Mouse (Mus musculus): ENCODE data around the gene Polr2e. TPM values are rescaled to one million over a fixed set of nuclear protein-coding genes. Genes with fewer than 3 reads are reported as not detected.

The Polr2e gene
- polyA plus RNA-seq, 1 experiment: 55.5 TPM

DNA sequence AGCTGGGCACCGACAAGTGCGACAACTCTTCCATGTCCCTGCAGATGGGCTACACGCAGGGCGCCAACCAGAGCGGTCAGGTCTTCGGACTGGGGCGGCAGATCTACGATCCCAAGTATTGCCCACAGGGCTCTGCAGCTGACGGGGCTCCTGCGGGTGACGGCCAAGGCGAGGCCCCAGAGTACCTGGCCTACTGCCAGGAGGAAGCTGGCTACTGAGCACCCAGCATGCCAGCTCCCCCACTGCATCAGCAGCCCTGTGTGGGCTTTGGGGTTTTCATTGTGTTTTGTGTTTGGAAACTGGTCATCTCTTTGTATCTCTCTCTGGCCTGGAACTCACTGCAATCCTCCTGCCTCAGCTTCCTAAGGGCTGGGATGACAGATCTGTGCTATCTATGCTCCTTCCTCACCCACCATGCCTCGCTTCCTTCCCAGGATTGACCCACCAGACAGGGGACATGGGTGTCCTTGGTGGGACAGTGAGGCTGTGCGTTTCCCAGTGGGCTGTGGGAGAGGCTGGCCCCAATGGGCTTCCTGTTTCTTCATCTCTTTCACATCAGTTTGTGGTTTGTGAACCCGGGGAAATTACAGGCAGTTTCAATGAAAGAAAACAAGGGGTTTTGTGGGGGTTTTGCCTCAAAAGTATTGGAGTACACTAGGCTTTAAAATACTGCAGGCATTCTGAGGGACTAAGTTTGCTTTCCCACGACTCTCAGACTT lies 45.0 kb downstream of the Polr2e start:
- H3K4me1 ChIP-seq (ENCODE audit: control insufficient read depth, insufficient read depth, low read length): peaks cover 22% of the 10 kb centered on the region

DNA sequence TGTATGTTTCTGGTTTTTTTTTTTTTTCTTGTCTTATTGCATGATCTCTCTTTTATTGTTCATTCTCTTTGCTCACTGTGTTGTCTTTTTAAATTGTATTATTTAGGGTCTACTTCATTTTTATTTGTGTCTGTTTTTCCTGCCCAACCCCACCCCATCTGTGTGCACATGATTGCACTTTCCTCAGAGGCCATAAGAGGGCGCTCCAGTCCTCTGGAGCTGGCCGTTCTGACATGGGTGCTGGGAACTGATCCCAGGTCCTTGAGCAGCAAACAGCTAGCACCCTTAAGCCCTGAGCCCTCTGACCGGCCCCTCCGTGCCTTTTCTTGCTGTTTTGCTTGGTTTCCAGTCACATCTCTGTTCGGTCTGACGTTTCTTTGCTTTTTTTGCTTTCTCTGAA lies 48.0 kb downstream of the Polr2e start:
- no peak overlapping the region for H3K4me3 ChIP-seq (ENCODE audit: insufficient read depth, low read length)
- TF ChIP-seq POLR2A (IDR thresholded peaks at IDR 0.05; ENCODE audit: borderline replicate concordance, low read depth, low read length): no peak
- TF ChIP-seq CTCF (IDR thresholded peaks at IDR 0.05; ENCODE audit: low read depth, low read length): peak; percentile 36; the same call in 1 of the 2 replicates
- no peak overlapping the region for H3K27ac ChIP-seq (ENCODE audit: insufficient read depth, low read depth, low read length)
- peaks cover 24% of the 10 kb centered on the region for H3K4me1 ChIP-seq (ENCODE audit: control insufficient read depth, insufficient read depth, low read length)

More for the DNA sequence above, 45.0 kb downstream of the Polr2e start:
- H3K27ac ChIP-seq (ENCODE audit: insufficient read depth, low read depth, low read length): peak overlapping the region; percentile 90
- H3K4me3 ChIP-seq (ENCODE audit: insufficient read depth, low read length): 0 out of 2 replicates have a peak overlapping the region, but pooled peaks have one; percentile 4
- TF ChIP-seq POLR2A (IDR thresholded peaks at IDR 0.05; ENCODE audit: borderline replicate concordance, low read depth, low read length) (0 out of 2 replicates have a peak, but pooled peaks have one; percentile 36), CTCF (IDR thresholded peaks at IDR 0.05; ENCODE audit: low read depth, low read length) (no peak)

DNA sequence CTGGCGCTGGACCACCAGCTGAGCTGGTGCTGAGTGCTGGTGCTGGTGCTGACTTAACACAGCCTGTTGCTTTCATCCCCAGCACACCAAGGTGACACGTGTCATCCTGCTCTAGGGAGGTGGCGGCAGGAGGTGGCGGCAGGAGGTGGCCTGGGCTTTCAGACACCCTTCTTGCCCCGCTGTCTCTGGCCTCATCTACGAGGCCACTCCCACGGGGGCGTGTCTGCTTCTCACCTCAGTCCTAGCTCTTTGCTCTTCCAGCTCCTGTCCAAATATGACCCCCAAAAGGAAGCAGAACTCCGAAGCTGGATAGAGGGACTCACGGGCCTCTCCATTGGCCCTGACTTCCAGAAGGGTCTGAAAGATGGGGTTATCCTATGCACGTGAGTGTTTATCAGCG lies 48.5 kb downstream of the Polr2e start:
- no peak for TF ChIP-seq POLR2A (IDR thresholded peaks at IDR 0.05; ENCODE audit: borderline replicate concordance, low read depth, low read length)
- no peak for TF ChIP-seq CTCF (IDR thresholded peaks at IDR 0.05; ENCODE audit: low read depth, low read length)
- no peak overlapping the region for H3K27ac ChIP-seq (ENCODE audit: insufficient read depth, low read depth, low read length)
- peaks cover 28% of the 10 kb centered on the region for H3K4me1 ChIP-seq (ENCODE audit: control insufficient read depth, insufficient read depth, low read length)
- no peak overlapping the region for H3K4me3 ChIP-seq (ENCODE audit: insufficient read depth, low read length)

DNA sequence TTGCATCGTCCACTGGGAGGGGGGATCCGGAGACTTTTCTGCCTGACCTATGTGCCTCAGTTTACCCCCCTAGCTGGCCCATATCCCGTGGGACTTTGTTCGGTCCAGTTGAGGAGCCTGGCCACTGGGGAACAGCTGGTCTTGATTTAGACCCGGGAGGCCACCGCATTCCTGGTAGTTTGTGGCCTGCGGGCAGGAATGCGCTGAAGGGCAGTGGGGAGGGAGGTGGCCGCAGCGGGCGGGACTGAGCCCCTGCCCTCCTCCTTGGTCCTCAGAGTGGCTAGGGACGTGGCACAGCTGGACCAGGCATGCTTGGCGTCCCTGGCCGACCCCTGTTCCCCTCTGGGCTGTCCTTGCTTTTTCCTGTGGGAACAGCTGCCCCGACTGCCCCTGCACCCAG lies 49.7 kb downstream of the Polr2e start:
- no peak for TF ChIP-seq POLR2A (IDR thresholded peaks at IDR 0.05; ENCODE audit: borderline replicate concordance, low read depth, low read length)
- TF ChIP-seq CTCF (IDR thresholded peaks at IDR 0.05; ENCODE audit: low read depth, low read length): no peak
- Histone ChIP-seq H3K27ac (ENCODE audit: insufficient read depth, low read depth, low read length) (no peak overlapping the region), H3K4me3 (ENCODE audit: insufficient read depth, low read length) (no peak overlapping the region), H3K4me1 (ENCODE audit: control insufficient read depth, insufficient read depth, low read length) (peaks cover 18% of the 10 kb centered on the region)

DNA sequence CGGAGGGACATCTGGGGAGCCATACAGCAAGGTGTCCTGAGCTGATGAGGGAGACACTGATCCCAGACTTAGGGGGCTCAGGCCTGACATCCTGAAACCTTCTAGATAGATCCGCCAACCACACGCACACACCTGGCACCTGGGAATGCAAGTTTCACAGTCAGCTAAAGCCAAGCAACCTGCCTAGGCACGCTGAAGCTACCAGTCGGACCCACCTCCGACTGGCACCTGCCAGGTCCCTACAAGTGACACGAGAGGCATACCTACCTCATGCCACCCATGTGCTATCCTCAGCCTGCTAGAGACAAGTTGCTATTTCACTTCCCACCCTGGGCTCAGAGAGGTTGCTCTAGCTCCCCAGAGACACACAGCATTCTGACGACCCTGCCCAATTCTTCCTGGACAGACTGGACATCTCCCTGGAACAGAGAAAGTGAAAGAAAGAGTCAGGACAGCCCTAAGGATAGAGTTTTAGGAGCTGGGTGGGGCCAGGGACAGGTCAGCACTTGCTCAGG lies 50.3 kb downstream of the Polr2e start:
- peaks cover 14% of the 10 kb centered on the region for H3K4me1 ChIP-seq (ENCODE audit: control insufficient read depth, insufficient read depth, low read length)
- H3K4me3 ChIP-seq (ENCODE audit: insufficient read depth, low read length): no peak overlapping the region
- no peak overlapping the region for H3K27ac ChIP-seq (ENCODE audit: insufficient read depth, low read depth, low read length)
- no peak for TF ChIP-seq CTCF (IDR thresholded peaks at IDR 0.05; ENCODE audit: low read depth, low read length)

DNA sequence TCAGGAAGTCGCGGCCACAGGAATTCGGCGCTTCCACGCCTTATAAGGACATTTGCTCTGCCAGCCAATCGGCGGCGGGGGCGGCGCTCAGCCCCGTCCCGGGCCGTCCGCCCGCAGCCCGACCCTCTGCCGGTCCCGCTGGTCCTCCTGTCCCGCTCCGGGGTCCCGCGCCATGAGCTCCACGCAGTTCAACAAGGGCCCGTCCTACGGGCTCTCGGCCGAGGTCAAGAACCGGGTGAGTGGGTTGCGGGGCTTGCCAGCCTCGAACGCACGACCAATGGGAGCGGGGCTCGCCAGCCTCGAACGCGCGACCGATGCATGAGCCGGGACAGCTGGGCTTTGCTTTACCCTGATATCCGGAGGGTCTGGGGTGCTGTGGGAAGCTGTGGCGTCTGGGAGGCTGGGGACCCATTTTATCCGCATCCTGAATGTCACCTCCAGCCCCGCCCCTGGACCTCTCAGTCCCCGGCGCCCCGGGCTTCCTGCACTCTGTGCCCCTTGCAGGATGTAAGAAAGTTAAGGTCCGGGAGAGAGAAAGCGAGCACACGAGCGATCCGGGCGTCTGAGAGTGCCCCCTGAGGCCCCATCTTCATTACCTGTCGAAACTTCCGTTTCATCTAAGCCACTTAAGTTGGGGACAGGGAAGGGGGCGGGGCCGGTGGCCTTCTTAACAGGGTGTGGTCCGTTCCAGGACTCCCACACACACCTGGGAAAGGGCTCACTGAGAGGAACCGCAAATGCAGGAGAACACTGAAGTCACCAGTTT lies 50.9 kb downstream of the Polr2e start, which contains the start of gene Cnn2:
TSS of gene Cnn2 (plus strand) at position 79 of the 766 bp plus-strand sequence.
- TF ChIP-seq POLR2A (IDR thresholded peaks at IDR 0.05; ENCODE audit: borderline replicate concordance, low read depth, low read length) (no peak), CTCF (IDR thresholded peaks at IDR 0.05; ENCODE audit: low read depth, low read length) (no peak)
- Histone ChIP-seq H3K4me1 (ENCODE audit: control insufficient read depth, insufficient read depth, low read length) (peaks cover 10% of the 10 kb centered on the region), H3K27ac (ENCODE audit: insufficient read depth, low read depth, low read length) (no peak within 1 kb of the TSS), H3K4me3 (ENCODE audit: insufficient read depth, low read length) (peak within 1 kb of the TSS; percentile 38)

DNA sequence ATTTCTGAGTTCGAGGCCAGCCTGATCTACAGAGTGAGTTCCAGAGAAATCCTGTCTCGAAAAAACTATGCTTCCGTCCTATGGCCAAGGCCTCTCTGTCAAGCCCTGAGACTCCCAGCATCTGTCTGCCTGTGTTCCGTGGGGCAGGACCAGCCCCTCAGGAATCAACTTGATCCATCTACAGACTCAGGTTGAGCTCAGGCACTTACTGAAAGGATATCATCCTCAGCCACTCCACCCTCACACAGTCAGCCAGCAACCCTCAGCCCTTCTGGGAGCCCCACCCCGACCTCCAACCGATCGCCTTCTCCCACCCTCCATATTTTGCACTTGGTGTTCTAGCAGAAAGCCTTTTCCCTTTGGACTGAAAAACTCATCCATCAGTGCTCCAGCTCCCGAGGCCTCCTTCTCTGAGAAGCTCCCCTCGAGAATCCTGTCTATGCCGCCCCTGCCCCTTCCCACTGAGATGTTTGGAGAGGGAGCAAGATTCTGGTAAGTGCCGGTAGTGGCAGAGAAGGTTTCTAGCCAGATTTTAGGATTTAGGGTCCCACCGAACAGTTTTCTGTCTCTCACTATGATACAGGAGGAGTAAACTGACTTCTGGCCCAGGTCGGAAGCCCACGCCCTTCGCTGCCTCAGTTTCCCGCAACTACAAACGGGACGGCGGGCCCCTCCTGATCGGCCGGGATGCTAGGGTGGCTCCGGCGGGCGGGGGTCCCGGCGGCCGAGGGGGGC lies 51.7 kb downstream of the Polr2e start:
- Histone ChIP-seq H3K27ac (ENCODE audit: insufficient read depth, low read depth, low read length) (no peak overlapping the region), H3K4me1 (ENCODE audit: control insufficient read depth, insufficient read depth, low read length) (peaks cover 9% of the 10 kb centered on the region), H3K4me3 (ENCODE audit: insufficient read depth, low read length) (no peak overlapping the region)
- no peak for TF ChIP-seq POLR2A (IDR thresholded peaks at IDR 0.05; ENCODE audit: borderline replicate concordance, low read depth, low read length)
- no peak for TF ChIP-seq CTCF (IDR thresholded peaks at IDR 0.05; ENCODE audit: low read depth, low read length)

DNA sequence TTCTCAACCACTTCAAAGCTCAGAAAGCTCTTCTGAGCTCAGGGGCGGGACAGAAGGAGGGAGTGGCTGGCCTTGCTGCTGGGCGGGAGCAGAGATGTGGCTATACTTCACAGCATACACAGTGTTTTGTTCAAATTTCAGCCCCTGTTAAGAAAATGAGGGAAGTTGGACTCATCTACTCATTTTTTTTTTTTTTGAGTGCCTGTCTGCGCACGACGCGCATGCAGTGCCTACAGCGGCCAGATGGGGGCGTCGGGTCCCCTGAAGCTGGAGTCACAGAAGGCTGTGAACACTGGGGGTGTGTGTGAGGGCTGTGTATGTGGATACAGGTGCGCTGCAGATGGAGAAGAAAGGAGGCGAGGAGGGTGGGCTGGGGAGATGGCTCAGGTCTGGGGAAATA lies 52.6 kb downstream of the Polr2e start:
- peaks cover 17% of the 10 kb centered on the region for H3K4me1 ChIP-seq (ENCODE audit: control insufficient read depth, insufficient read depth, low read length)
- peak overlapping the region; percentile 4; the same call in 1 of the 2 replicates for H3K4me3 ChIP-seq (ENCODE audit: insufficient read depth, low read length)
- H3K27ac ChIP-seq (ENCODE audit: insufficient read depth, low read depth, low read length): peak overlapping the region; percentile 86

DNA sequence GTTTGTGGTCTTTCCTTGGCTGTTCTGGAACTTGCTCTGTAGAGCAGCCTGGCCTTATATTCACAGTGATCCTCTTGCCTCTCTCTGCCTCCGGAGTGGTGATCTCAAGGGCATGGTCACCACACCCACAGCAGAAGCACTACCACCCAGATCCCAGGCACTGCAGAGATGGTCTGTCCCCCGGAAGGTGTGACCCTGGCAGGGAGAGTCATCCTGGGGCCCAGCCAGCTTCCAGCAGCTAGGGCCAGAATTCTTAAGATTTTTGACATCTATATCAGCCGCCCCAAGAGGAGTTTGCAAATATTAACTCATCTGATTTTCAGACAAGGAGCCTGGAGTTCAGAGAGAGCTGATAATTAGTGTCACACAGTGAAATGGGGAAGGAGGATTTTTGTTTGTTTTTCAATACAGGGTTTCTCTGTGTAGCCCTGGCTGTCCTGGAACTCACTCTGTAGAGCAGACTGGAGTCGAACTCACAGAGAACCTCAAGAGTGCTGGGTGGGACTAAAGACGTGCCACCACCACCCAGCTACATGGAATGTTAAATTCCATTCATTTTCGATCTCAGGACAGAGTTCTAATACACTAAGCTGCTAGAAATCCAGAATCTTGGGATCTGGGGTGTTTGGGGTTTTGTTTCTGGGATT lies 53.2 kb downstream of the Polr2e start:
- peak overlapping the region; percentile 51 for H3K4me3 ChIP-seq (ENCODE audit: insufficient read depth, low read length)
- H3K27ac ChIP-seq (ENCODE audit: insufficient read depth, low read depth, low read length): peak overlapping the region; percentile 86
- no peak for TF ChIP-seq POLR2A (IDR thresholded peaks at IDR 0.05; ENCODE audit: borderline replicate concordance, low read depth, low read length)
- TF ChIP-seq CTCF (IDR thresholded peaks at IDR 0.05; ENCODE audit: low read depth, low read length): no peak
- peaks cover 17% of the 10 kb centered on the region for H3K4me1 ChIP-seq (ENCODE audit: control insufficient read depth, insufficient read depth, low read length)

More for the DNA sequence above, 52.6 kb downstream of the Polr2e start:
- peak; percentile 88 for TF ChIP-seq CTCF (IDR thresholded peaks at IDR 0.05; ENCODE audit: low read depth, low read length)
- TF ChIP-seq POLR2A (IDR thresholded peaks at IDR 0.05; ENCODE audit: borderline replicate concordance, low read depth, low read length): no peak

Other genes with a start within 250 kb of the Polr2e start
- not detected in 2 replicates for gene Prss57, start 248.8 kb downstream of the Polr2e start, polyA plus RNA-seq (2012; ENCODE audit: insufficient read depth, insufficient read length, missing spikeins)
- 2.9 and 3.4 TPM in 2 replicates for gene Palm, start 246.2 kb downstream of the Polr2e start, polyA plus RNA-seq (2012; ENCODE audit: insufficient read depth, insufficient read length, missing spikeins)
- 0.91 TPM in 1 of 2 replicates, not detected in the other for gene Misp, start 218.8 kb downstream of the Polr2e start, polyA plus RNA-seq (2012; ENCODE audit: insufficient read depth, insufficient read length, missing spikeins)
- 129 and 141 TPM in 2 replicates for gene Ptbp1, start 185.4 kb downstream of the Polr2e start, polyA plus RNA-seq (2012; ENCODE audit: insufficient read depth, insufficient read length, missing spikeins)
- not detected in 2 replicates for gene Prtn3, start 165.3 kb downstream of the Polr2e start, polyA plus RNA-seq (2012; ENCODE audit: insufficient read depth, insufficient read length, missing spikeins)
- not detected in 2 replicates for gene Plppr3, start 165.2 kb downstream of the Polr2e start, polyA plus RNA-seq (2012; ENCODE audit: insufficient read depth, insufficient read length, missing spikeins)
- gene Elane, start 153.5 kb downstream of the Polr2e start, polyA plus RNA-seq (2012; ENCODE audit: insufficient read depth, insufficient read length, missing spikeins): 0.75 TPM in 1 of 2 replicates, not detected in the other
- gene Cfd, start 148.9 kb downstream of the Polr2e start, polyA plus RNA-seq (2012; ENCODE audit: insufficient read depth, insufficient read length, missing spikeins): 1.3 TPM in 1 of 2 replicates, not detected in the other
- gene Med16, start 130.9 kb downstream of the Polr2e start, polyA plus RNA-seq (2012; ENCODE audit: insufficient read depth, insufficient read length, missing spikeins): 14.6 and 19.3 TPM in 2 replicates
- not detected in 2 replicates for gene Gm26602, start 128.9 kb downstream of the Polr2e start, polyA plus RNA-seq (2012; ENCODE audit: insufficient read depth, insufficient read length, missing spikeins)
- gene Kiss1r, start 122.8 kb downstream of the Polr2e start, polyA plus RNA-seq (2012; ENCODE audit: insufficient read depth, insufficient read length, missing spikeins): 0.67 and 0.71 TPM in 2 replicates
- 87.2 and 90.4 TPM in 2 replicates for gene R3hdm4, start 118.6 kb downstream of the Polr2e start, polyA plus RNA-seq (2012; ENCODE audit: insufficient read depth, insufficient read length, missing spikeins)
- 15.4 and 17.8 TPM in 2 replicates for gene Arid3a, start 112.8 kb downstream of the Polr2e start, polyA plus RNA-seq (2012; ENCODE audit: insufficient read depth, insufficient read length, missing spikeins)
- 32.2 and 35.8 TPM in 2 replicates for gene Wdr18, start 79.6 kb downstream of the Polr2e start, polyA plus RNA-seq (2012; ENCODE audit: insufficient read depth, insufficient read length, missing spikeins)
- 0.65 and 0.91 TPM in 2 replicates for gene Grin3b, start 69.1 kb downstream of the Polr2e start, polyA plus RNA-seq (2012; ENCODE audit: insufficient read depth, insufficient read length, missing spikeins)
- 86.5 and 101 TPM in 2 replicates for gene Tmem259, start 55.5 kb downstream of the Polr2e start, polyA plus RNA-seq (2012; ENCODE audit: insufficient read depth, insufficient read length, missing spikeins)
- 37.5 and 41.5 TPM in 2 replicates for gene Cnn2, start 51.2 kb downstream of the Polr2e start, polyA plus RNA-seq (2012; ENCODE audit: insufficient read depth, insufficient read length, missing spikeins)
- gene Abca7, start 43.3 kb downstream of the Polr2e start, polyA plus RNA-seq (2012; ENCODE audit: insufficient read depth, insufficient read length, missing spikeins): 24.6 and 27.5 TPM in 2 replicates
- 218 TPM in 2 replicates for gene Arhgap45, start 23.1 kb downstream of the Polr2e start, polyA plus RNA-seq (2012; ENCODE audit: insufficient read depth, insufficient read length, missing spikeins)
- gene Gpx4, start 7.4 kb upstream of the Polr2e start, polyA plus RNA-seq (2012; ENCODE audit: insufficient read depth, insufficient read length, missing spikeins): 311 and 322 TPM in 2 replicates
- gene Sbno2, start 65.8 kb upstream of the Polr2e start, polyA plus RNA-seq (2012; ENCODE audit: insufficient read depth, insufficient read length, missing spikeins): 54.5 and 55.8 TPM in 2 replicates
- gene Stk11, start 76.0 kb upstream of the Polr2e start, polyA plus RNA-seq (2012; ENCODE audit: insufficient read depth, insufficient read length, missing spikeins): 104 TPM in 2 replicates
- gene Atp5d, start 98.8 kb upstream of the Polr2e start, polyA plus RNA-seq (2012; ENCODE audit: insufficient read depth, insufficient read length, missing spikeins): 198 TPM in 2 replicates
- gene Cbarp, start 101.0 kb upstream of the Polr2e start, polyA plus RNA-seq (2012; ENCODE audit: insufficient read depth, insufficient read length, missing spikeins): 2.0 and 2.9 TPM in 2 replicates
- gene Midn, start 108.5 kb upstream of the Polr2e start, polyA plus RNA-seq (2012; ENCODE audit: insufficient read depth, insufficient read length, missing spikeins): 32.9 and 40.5 TPM in 2 replicates
- gene Cirbp, start 126.2 kb upstream of the Polr2e start, polyA plus RNA-seq (2012; ENCODE audit: insufficient read depth, insufficient read length, missing spikeins): 48.0 and 49.8 TPM in 2 replicates
- 22.7 and 23.9 TPM in 2 replicates for gene 1600002K03Rik, start 133.1 kb upstream of the Polr2e start, polyA plus RNA-seq (2012; ENCODE audit: insufficient read depth, insufficient read length, missing spikeins)
- gene Efna2, start 139.7 kb upstream of the Polr2e start, polyA plus RNA-seq (2012; ENCODE audit: insufficient read depth, insufficient read length, missing spikeins): 0.51 and 1.0 TPM in 2 replicates
- gene Mum1, start 186.6 kb upstream of the Polr2e start, polyA plus RNA-seq (2012; ENCODE audit: insufficient read depth, insufficient read length, missing spikeins): 27.2 and 36.2 TPM in 2 replicates
- 104 and 108 TPM in 2 replicates for gene Ndufs7, start 209.3 kb upstream of the Polr2e start, polyA plus RNA-seq (2012; ENCODE audit: insufficient read depth, insufficient read length, missing spikeins)
- gene Gamt, start 221.2 kb upstream of the Polr2e start, polyA plus RNA-seq (2012; ENCODE audit: insufficient read depth, insufficient read length, missing spikeins): 19.5 and 26.3 TPM in 2 replicates
- gene Dazap1, start 221.7 kb upstream of the Polr2e start, polyA plus RNA-seq (2012; ENCODE audit: insufficient read depth, insufficient read length, missing spikeins): 103 and 109 TPM in 2 replicates